ENCODE assay signal across 14 mouse cellular contexts in genomic region chr5:140621517-140621916, GRCm38 (mm10). TPM values are rescaled to one million over a fixed set of nuclear protein-coding genes. Genes with fewer than 3 reads are reported as not detected.
A peak's percentile ranks its signal among the peaks of the same experiment; 100 is the strongest.
DNase-seq lines count a peak whose midpoint lies in the region; ATAC-seq and TF ChIP-seq lines count a peak whose summit lies in the region.
"Had no signal": no experiment of that assay in that cellular context is flagged by ENCODE, and none has a peak within 500 bp of the region (broad histone marks: within the 10 kb centered on the region; RNA-seq: fewer than 3 reads in every experiment).

No protein-coding gene starts in this region.

- WGBS in embryonic facial prominence, embryonic 15.5 days = 65% methylated on average over 10 of the region's 10 CpGs
- WGBS in midbrain, embryonic 12.5 days = 80% methylated on average over 10 of the region's 10 CpGs

- no peak for TF ChIP-seq CTCF in left cerebral cortex, adult 2 months (IDR thresholded peaks at IDR 0.05)

- no peaks in the 10 kb centered on the region for H3K9me3 ChIP-seq in embryonic facial prominence, embryonic 15.5 days (replicated peaks)
- H3K9me3 ChIP-seq in midbrain, embryonic 12.5 days = no peaks in the 10 kb centered on the region

- H3K4me1 ChIP-seq in embryonic facial prominence, embryonic 15.5 days = peaks cover 26% of the 10 kb centered on the region
- peaks cover 6% of the 10 kb centered on the region for H3K4me1 ChIP-seq in midbrain, embryonic 12.5 days

- intact Hi-C loops in left cerebral cortex, postnatal 4 days (cut with DNase I) = no loop called here
- intact Hi-C loops in left cerebral cortex, adult 2 months (cut with DNase I) = no loop called here

- peaks cover 46% of the 10 kb centered on the region for H3K36me3 ChIP-seq in embryonic facial prominence, embryonic 15.5 days
- H3K36me3 ChIP-seq in midbrain, embryonic 12.5 days = peaks cover 54% of the 10 kb centered on the region

- no peak overlapping the region for H3K4me2 ChIP-seq in embryonic facial prominence, embryonic 15.5 days (replicated peaks)
- no peak overlapping the region for H3K4me2 ChIP-seq in midbrain, embryonic 12.5 days (replicated peaks)

- H3K9ac ChIP-seq in embryonic facial prominence, embryonic 15.5 days = no peak overlapping the region; the same call in 1 of the 2 replicates
- H3K9ac ChIP-seq in midbrain, embryonic 12.5 days (replicated peaks) = peak overlapping the region; percentile 16; the same call in 1 of the 2 replicates

- no peak for ATAC-seq in embryonic facial prominence, embryonic 15.5 days (ENCODE audit: insufficient number of reproducible peaks, low FRiP score, low TSS enrichment, low read depth)
- ATAC-seq in midbrain, embryonic 12.5 days (ENCODE audit: low FRiP score, low read depth) = no peak
- ATAC-seq: Patski had no signal

- no peak overlapping the region for H3K4me3 ChIP-seq in left cerebral cortex, adult 2 months
- no peak overlapping the region for H3K4me3 ChIP-seq in embryonic facial prominence, embryonic 15.5 days (replicated peaks)
- no peak overlapping the region for H3K4me3 ChIP-seq in midbrain, embryonic 12.5 days

- H3K27ac ChIP-seq in left cerebral cortex, adult 2 months = no peak overlapping the region; the same call in 1 of the 2 replicates
- peak overlapping the region; percentile 60 for H3K27ac ChIP-seq in embryonic facial prominence, embryonic 15.5 days (replicated peaks)
- peak overlapping the region; percentile 7 for H3K27ac ChIP-seq in midbrain, embryonic 12.5 days (replicated peaks)
- H3K27ac ChIP-seq: macrophage had no signal

- no peaks in the 10 kb centered on the region for H3K27me3 ChIP-seq in embryonic facial prominence, embryonic 15.5 days
- H3K27me3 ChIP-seq in midbrain, embryonic 12.5 days = no peaks in the 10 kb centered on the region
- H3K27me3 ChIP-seq: Patski had no signal

- DNase-seq in adrenal gland, postnatal 10 days = peak; percentile 69
- no peak for DNase-seq in adrenal gland, adult 8-10 months
- DNase-seq in left cerebral cortex, postnatal 4 days = peak; percentile 60
- DNase-seq in left cerebral cortex, adult 2 months (ENCODE audit: extremely low spot score in 1 of 2, low spot score in 2 of 2) = no peak
- DNase-seq in urinary bladder, postnatal 4 days (ENCODE audit: low spot score in 2 of 2) = no peak
- no peak for DNase-seq in frontal cortex, postnatal 25 days (ENCODE audit: low spot score in 2 of 2)

RNA-seq across cellular contexts. Expression of gene Lfng, which starts 14.4 kb away (rescaled TPM):
- total RNA-seq in adrenal gland, postnatal 10 days (2021) = 10 to 100 TPM; 18.2 to 24.6 TPM
- 10 to 100 TPM; 11.6 to 18.9 (median 17.2) TPM for total RNA-seq in adrenal gland, adult 8-10 months (2022)
- total RNA-seq in left cerebral cortex, postnatal 4 days (2021) = 10 to 100 TPM; 19.7 to 20.7 TPM
- 10 to 100 TPM; 25.9 to 26.2 TPM for total RNA-seq in left cerebral cortex, adult 2 months (2021)
- polyA plus RNA-seq in embryonic facial prominence, embryonic 15.5 days (2015; fragmentation: Nextera tagmentation; extraction: Ambion mirVana) = 31.8 and 36.0 TPM in 2 replicates
- polyA plus RNA-seq in midbrain, embryonic 12.5 days (2016; fragmentation: Nextera tagmentation; extraction: Ambion mirVana) = 28.5 and 33.9 TPM in 2 replicates

RNA-seq across cellular contexts. Expression of gene Ttyh3, which starts 27.3 kb away (rescaled TPM):
- 100 to 1,000 TPM in 1 of 2 experiments, 10 to 100 TPM in 1; 79.8 to 108 TPM for total RNA-seq in adrenal gland, postnatal 10 days (2021)
- 100 to 1,000 TPM in 1 of 4 experiments, 10 to 100 TPM in 3; 49.8 to 100 (median 77.4) TPM for total RNA-seq in adrenal gland, adult 8-10 months (2022)
- 100 to 1,000 TPM; 382 to 395 TPM for total RNA-seq in left cerebral cortex, postnatal 4 days (2021)
- total RNA-seq in left cerebral cortex, adult 2 months (2021) = 100 to 1,000 TPM; 244 to 247 TPM
- 42.3 and 43.7 TPM in 2 replicates for polyA plus RNA-seq in embryonic facial prominence, embryonic 15.5 days (2015; fragmentation: Nextera tagmentation; extraction: Ambion mirVana)
- 68.8 and 71.0 TPM in 2 replicates for polyA plus RNA-seq in midbrain, embryonic 12.5 days (2016; fragmentation: Nextera tagmentation; extraction: Ambion mirVana)

RNA-seq across cellular contexts. Expression of gene Grifin, which starts 56.6 kb away (rescaled TPM):
- not detected for total RNA-seq in adrenal gland, postnatal 10 days (2021)
- total RNA-seq in adrenal gland, adult 8-10 months (2022) = not detected
- total RNA-seq in left cerebral cortex, postnatal 4 days (2021) = not detected
- not detected for total RNA-seq in left cerebral cortex, adult 2 months (2021)
- polyA plus RNA-seq in embryonic facial prominence, embryonic 15.5 days (2015; fragmentation: Nextera tagmentation; extraction: Ambion mirVana) = not detected in 2 replicates
- not detected in 2 replicates for polyA plus RNA-seq in midbrain, embryonic 12.5 days (2016; fragmentation: Nextera tagmentation; extraction: Ambion mirVana)
- total RNA-seq: gastrocnemius, postnatal 4 days; left cerebral cortex, postnatal 14 days; neutrophil, adult 5-6 weeks had no signal
- polyA plus RNA-seq: intestine, embryonic 14.5 days; macrophage had no signal

Comparison
In these comparisons a context has a peak if more than half of its experiments do, and no peak if none do; other contexts are left out.
1. DNase-seq: peak in adrenal gland, postnatal 10 days (single experiment) and left cerebral cortex, postnatal 4 days (single experiment); none in adrenal gland, adult 8-10 months (single experiment), left cerebral cortex, adult 2 months (0 of 2), urinary bladder, postnatal 4 days (0 of 2) and frontal cortex, postnatal 25 days (0 of 2).